Mouse (Mus musculus) lung, embryonic 14.5 days (tissue): ENCODE data around the gene Lsm10. TPM values are rescaled to one million over a fixed set of nuclear protein-coding genes. Genes with fewer than 3 reads are reported as not detected.
A peak's percentile ranks its signal among the peaks of the same experiment; 100 is the strongest.

Experiments
- ATAC-seq: fragments of 200-750 bp; cut with Nextera tagmentation; 2 replicates; pipeline ENCODE4 v1.8.0; 2017; ENCODE audit warnings: mild to moderate bottlenecking, moderate TSS enrichment, moderate library complexity; ENCODE audit not compliant: insufficient read depth
- DNase-seq: peaks from one replicate; pipeline ENCODE4 v3.0.0-alpha.2; 2015
- H3K27ac ChIP-seq: fragments of 300-500 bp; sonication (generic); 2 replicates; pipeline ENCODE4 v1.5.1; 2014; ENCODE audit warnings: low read depth, mild to moderate bottlenecking, moderate library complexity
- H3K27me3 ChIP-seq: fragments of 300-500 bp; sonication (generic); 2 replicates; pipeline ENCODE4 v1.6.1; 2014; ENCODE audit warnings: low read length, control low read depth; ENCODE audit not compliant: insufficient read depth
- H3K36me3 ChIP-seq: fragments of 300-500 bp; sonication (generic); 2 replicates; pipeline ENCODE4 v1.6.1; 2014; ENCODE audit warnings: control low read depth; ENCODE audit not compliant: insufficient read depth
- H3K4me1 ChIP-seq: fragments of 300-500 bp; sonication (generic); 2 replicates; pipeline ENCODE4 v1.6.1; 2014; ENCODE audit warnings: antibody characterized with exemption, control low read depth; ENCODE audit not compliant: insufficient read depth
- H3K4me2 ChIP-seq: fragments of 300-500 bp; sonication (generic); 2 replicates; pipeline ENCODE4 v1.6.1; 2014; ENCODE audit warnings: mild to moderate bottlenecking
- H3K4me3 ChIP-seq: fragments of 300-500 bp; sonication (generic); 2 replicates; pipeline ENCODE4 v1.5.1; 2014; ENCODE audit warnings: low read depth, low read length
- H3K9ac ChIP-seq: fragments of 300-500 bp; sonication (generic); 2 replicates; pipeline ENCODE4 v1.6.1; 2014
- H3K9me3 ChIP-seq: fragments of 300-500 bp; sonication (generic); 2 replicates; pipeline ENCODE4 v1.6.1; 2016; ENCODE audit warnings: low read depth, low read length, control low read depth
- CTCF ChIP-seq: IDR thresholded peaks from 2 replicates; pipeline ENCODE4 v1.5.1; 2016; ENCODE audit warnings: antibody characterized with exemption, low read depth
- WGBS: fragments of 180-500 bp; shearing (Covaris S2); extraction: QIAGEN DNeasy Blood & Tissue Kit; methylation state at CpG from one replicate; pipeline ENCODE4 v1.1.7; 2014; 5-methylcytosine and 5-hydroxymethylcytosine counted together
- polyA plus RNA-seq: library from polyadenylated mRNA; unstranded; fragments of >200 nt; fragmentation: Nextera tagmentation; extraction: Ambion mirVana; gene quantifications from 2 replicates; pipeline ENCODE4 v1.2.1, GENCODE M21; 2014

The Lsm10 gene
- polyA plus RNA-seq, 1 experiment from 2014 or later = 50.2 TPM

GRCm38 (mm10) chr4:126113243-126113642, 16.8 kb downstream of the Lsm10 start:
- peaks cover 27% of the 10 kb centered on the region for H3K4me1 ChIP-seq
- no peak for ATAC-seq
- H3K9me3 ChIP-seq = no peaks in the 10 kb centered on the region
- no peak for DNase-seq
- no peak overlapping the region for H3K4me3 ChIP-seq
- WGBS = 74% methylated on average over 4 of the region's 4 CpGs
- no peak overlapping the region for H3K9ac ChIP-seq
- TF ChIP-seq CTCF = no peak
- no peak overlapping the region for H3K4me2 ChIP-seq
- H3K27me3 ChIP-seq = no peaks in the 10 kb centered on the region
- H3K27ac ChIP-seq = no peak overlapping the region
- H3K36me3 ChIP-seq = 0 out of 2 replicates have a peak, but pooled peaks cover 3% of the 10 kb centered on the region

GRCm38 (mm10) chr4:126113943-126114342, 17.5 kb downstream of the Lsm10 start:
- H3K4me3 ChIP-seq = no peak overlapping the region
- H3K4me1 ChIP-seq = peaks cover 24% of the 10 kb centered on the region
- H3K4me2 ChIP-seq = no peak overlapping the region
- no peak overlapping the region for H3K9ac ChIP-seq
- 21% methylated on average over 6 of the region's 6 CpGs for WGBS
- H3K9me3 ChIP-seq = no peaks in the 10 kb centered on the region
- peak; percentile 72 for DNase-seq
- no peaks in the 10 kb centered on the region for H3K27me3 ChIP-seq
- TF ChIP-seq CTCF = peak; percentile 67
- no peak overlapping the region for H3K27ac ChIP-seq
- H3K36me3 ChIP-seq = peaks cover 6% of the 10 kb centered on the region; the same call in 1 of the 2 replicates
- ATAC-seq = no peak

GRCm38 (mm10) chr4:126115411-126115810, 19.0 kb downstream of the Lsm10 start:
- H3K9me3 ChIP-seq = no peaks in the 10 kb centered on the region
- H3K4me1 ChIP-seq = peaks cover 10% of the 10 kb centered on the region
- WGBS = 84% methylated on average over 9 of the region's 9 CpGs
- DNase-seq (no peak), ATAC-seq (no peak)
- TF ChIP-seq CTCF = no peak
- no peaks in the 10 kb centered on the region for H3K27me3 ChIP-seq
- no peak overlapping the region for H3K9ac ChIP-seq
- H3K27ac ChIP-seq = no peak overlapping the region
- peaks cover 10% of the 10 kb centered on the region; the same call in 1 of the 2 replicates for H3K36me3 ChIP-seq
- no peak overlapping the region for H3K4me3 ChIP-seq
- no peak overlapping the region for H3K4me2 ChIP-seq

- WGBS = 66% methylated on average over 6 of the region's 6 CpGs
- peaks cover 4% of the 10 kb centered on the region for H3K4me1 ChIP-seq
- no peak for TF ChIP-seq CTCF
- H3K36me3 ChIP-seq = peaks cover 10% of the 10 kb centered on the region; the same call in 1 of the 2 replicates
- no peaks in the 10 kb centered on the region for H3K9me3 ChIP-seq
- DNase-seq = no peak
- H3K27ac ChIP-seq = no peak overlapping the region
- no peak overlapping the region for H3K4me3 ChIP-seq
- ATAC-seq = no peak
- no peak overlapping the region for H3K9ac ChIP-seq
- H3K27me3 ChIP-seq = no peaks in the 10 kb centered on the region
- no peak overlapping the region for H3K4me2 ChIP-seq
Measured at GRCm38 (mm10) chr4:126115871-126116521, 19.6 kb downstream of the Lsm10 start.

- H3K4me1 ChIP-seq = no peaks in the 10 kb centered on the region
- H3K9ac ChIP-seq = no peak overlapping the region
- TF ChIP-seq CTCF = no peak
- H3K4me2 ChIP-seq = no peak overlapping the region
- no peak overlapping the region for H3K4me3 ChIP-seq
- 67% methylated on average over 8 of the region's 8 CpGs for WGBS
- ATAC-seq = no peak
- 0 out of 2 replicates have a peak, but pooled peaks cover 6% of the 10 kb centered on the region for H3K9me3 ChIP-seq
- H3K27ac ChIP-seq = peak overlapping the region; percentile 30; the same call in 1 of the 2 replicates
- H3K27me3 ChIP-seq = no peaks in the 10 kb centered on the region
- peak; percentile 42 for DNase-seq
- peaks cover 12% of the 10 kb centered on the region; the same call in 1 of the 2 replicates for H3K36me3 ChIP-seq
Measured at GRCm38 (mm10) chr4:126117116-126117515, 20.7 kb downstream of the Lsm10 start.

GRCm38 (mm10) chr4:126118651-126119050, 22.2 kb downstream of the Lsm10 start:
- no peak overlapping the region for H3K27ac ChIP-seq
- H3K4me1 ChIP-seq = no peaks in the 10 kb centered on the region
- TF ChIP-seq CTCF = no peak
- no peak overlapping the region for H3K9ac ChIP-seq
- ATAC-seq (no peak), DNase-seq (no peak)
- 80% methylated on average over 4 of the region's 4 CpGs for WGBS
- H3K4me2 ChIP-seq = no peak overlapping the region
- H3K27me3 ChIP-seq = no peaks in the 10 kb centered on the region
- H3K36me3 ChIP-seq = peaks cover 12% of the 10 kb centered on the region; the same call in 1 of the 2 replicates
- H3K9me3 ChIP-seq = 0 out of 2 replicates have a peak, but pooled peaks cover 6% of the 10 kb centered on the region
- no peak overlapping the region for H3K4me3 ChIP-seq

GRCm38 (mm10) chr4:126119051-126119450, 22.6 kb downstream of the Lsm10 start:
- Histone ChIP-seq H3K36me3 (peaks cover 12% of the 10 kb centered on the region; the same call in 1 of the 2 replicates), H3K27ac (no peak overlapping the region; the same call in 1 of the 2 replicates), H3K27me3 (no peaks in the 10 kb centered on the region)

More at GRCm38 (mm10) chr4:126119051-126119450, 22.6 kb downstream of the Lsm10 start:
- Histone ChIP-seq H3K9me3 (0 out of 2 replicates have a peak, but pooled peaks cover 6% of the 10 kb centered on the region), H3K4me3 (no peak overlapping the region), H3K4me1 (no peaks in the 10 kb centered on the region), H3K9ac (no peak overlapping the region), H3K4me2 (no peak overlapping the region)
- DNase-seq (no peak), ATAC-seq (no peak)
- TF ChIP-seq CTCF = no peak
- WGBS = 83% methylated on average over 1 of the region's 1 CpGs
